Mouse (Mus musculus): ENCODE results near the gene 0610040J01Rik. TPM values are rescaled to one million over a fixed set of nuclear protein-coding genes. Genes with fewer than 3 reads are reported as not detected.
"Not testable (repeated sequence)": the region's sequence is repeated elsewhere in the genome, so short reads cannot be mapped to it uniquely, and the experiment has no call there.

The 0610040J01Rik gene
- polyA plus RNA-seq, 1 experiment from 2014 or later = 53.4 TPM

DNA sequence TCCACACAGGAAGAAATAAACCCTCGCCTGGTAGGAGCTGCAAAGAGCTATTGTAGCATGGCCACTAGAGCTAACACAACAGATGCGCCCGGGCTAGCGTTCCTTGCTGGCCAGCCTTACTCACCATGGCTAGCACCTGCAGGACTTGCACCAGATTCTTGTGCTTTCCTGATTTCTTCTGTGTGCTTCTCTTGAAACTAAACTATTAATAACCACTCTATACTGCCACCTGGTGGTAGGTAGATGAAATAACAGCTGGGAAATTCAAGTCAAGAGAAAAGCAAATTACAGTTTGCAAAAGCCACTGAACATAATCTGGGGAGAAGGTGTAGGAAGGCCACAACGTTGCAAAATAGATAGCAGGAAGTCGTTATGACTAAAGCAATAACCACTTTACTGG lies 74.5 kb downstream of the 0610040J01Rik start:
- 30% methylated on average over 6 of the region's 6 CpGs for WGBS
- DNase-seq (ENCODE audit: low spot score) (peak; percentile 82), ATAC-seq (replicated peaks; ENCODE audit: low FRiP score, low read depth) (peak; percentile 41; the same call in 1 of the 2 replicates)
- no peaks in the 10 kb centered on the region for H3K9me3 ChIP-seq (replicated peaks; ENCODE audit: low read length)
- no peak overlapping the region for H3K4me3 ChIP-seq (replicated peaks; ENCODE audit: low read depth, low read length)
- peak; percentile 83 for TF ChIP-seq CTCF (IDR thresholded peaks at IDR 0.05; ENCODE audit: low read depth)
- no peak overlapping the region for H3K4me2 ChIP-seq (ENCODE audit: low read length)
- no peaks in the 10 kb centered on the region for H3K4me1 ChIP-seq (replicated peaks; ENCODE audit: insufficient read depth, low read length)
- no peaks in the 10 kb centered on the region for H3K27me3 ChIP-seq (ENCODE audit: insufficient read depth, low read length)
- H3K9ac ChIP-seq (ENCODE audit: low read depth, low read length) = no peak overlapping the region
- no peak overlapping the region for H3K27ac ChIP-seq
- H3K36me3 ChIP-seq (ENCODE audit: insufficient read depth, low read length) = no peaks in the 10 kb centered on the region

DNA sequence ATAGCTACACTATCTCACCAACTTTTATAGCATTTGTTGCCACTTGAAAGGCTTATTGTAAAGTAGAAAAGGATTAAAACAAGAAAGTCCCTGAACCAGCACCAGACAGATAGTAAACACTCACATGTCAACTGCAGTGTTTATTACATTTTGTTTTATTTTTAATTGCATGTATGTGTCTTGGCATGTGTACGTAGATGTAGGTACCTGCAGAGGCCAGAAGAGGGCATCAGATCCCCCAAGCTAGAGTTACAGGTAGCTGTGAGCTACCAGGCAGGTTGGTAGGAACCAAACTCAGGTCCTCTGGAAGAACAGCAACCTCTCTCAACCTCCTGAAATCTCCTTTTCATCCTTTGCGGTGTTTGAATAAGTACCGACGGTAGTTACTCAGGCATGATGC lies 74.9 kb downstream of the 0610040J01Rik start:
- DNase-seq (ENCODE audit: low spot score) = no peak
- 98% methylated on average over 4 of the region's 4 CpGs for WGBS
- ATAC-seq (replicated peaks; ENCODE audit: low FRiP score, low read depth) = no peak

DNA sequence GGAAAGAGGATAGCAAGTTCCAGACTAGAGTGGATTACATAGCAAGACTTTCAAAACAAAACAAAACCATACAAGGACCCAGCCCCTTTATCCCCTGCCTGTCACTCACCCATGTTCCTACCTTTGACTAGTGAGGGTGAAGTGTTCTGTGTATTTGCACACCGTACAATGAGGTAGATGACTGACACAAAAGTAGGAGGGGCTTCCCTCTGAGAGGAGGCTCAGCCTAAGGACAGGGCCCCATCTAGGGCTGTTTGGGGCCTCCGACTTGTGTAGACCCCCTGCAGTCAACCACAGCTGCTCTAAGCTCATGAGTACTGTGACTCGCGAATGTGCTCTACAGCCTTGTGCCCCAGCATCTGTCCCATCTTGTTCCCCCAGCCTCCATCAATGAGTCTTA lies 79.1 kb downstream of the 0610040J01Rik start:
- no peaks in the 10 kb centered on the region for H3K9me3 ChIP-seq (replicated peaks; ENCODE audit: low read length)
- no peak overlapping the region for H3K27ac ChIP-seq
- H3K9ac ChIP-seq (ENCODE audit: low read depth, low read length) = no peak overlapping the region
- H3K36me3 ChIP-seq (ENCODE audit: insufficient read depth, low read length) = no peaks in the 10 kb centered on the region
- TF ChIP-seq CTCF (IDR thresholded peaks at IDR 0.05; ENCODE audit: low read depth) = no peak
- 90% methylated on average over 4 of the region's 4 CpGs for WGBS
- no peaks in the 10 kb centered on the region for H3K27me3 ChIP-seq (ENCODE audit: insufficient read depth, low read length)
- H3K4me2 ChIP-seq (ENCODE audit: low read length) = no peak overlapping the region
- DNase-seq (ENCODE audit: low spot score) (no peak), ATAC-seq (replicated peaks; ENCODE audit: low FRiP score, low read depth) (no peak)
- no peaks in the 10 kb centered on the region for H3K4me1 ChIP-seq (replicated peaks; ENCODE audit: insufficient read depth, low read length)
- no peak overlapping the region for H3K4me3 ChIP-seq (replicated peaks; ENCODE audit: low read depth, low read length)

More for the DNA sequence above, 74.9 kb downstream of the 0610040J01Rik start:
- Histone ChIP-seq H3K27me3 (ENCODE audit: insufficient read depth, low read length) (no peaks in the 10 kb centered on the region), H3K4me1 (replicated peaks; ENCODE audit: insufficient read depth, low read length) (no peaks in the 10 kb centered on the region), H3K4me2 (ENCODE audit: low read length) (no peak overlapping the region), H3K4me3 (replicated peaks; ENCODE audit: low read depth, low read length) (no peak overlapping the region), H3K27ac (no peak overlapping the region), H3K9me3 (replicated peaks; ENCODE audit: low read length) (no peaks in the 10 kb centered on the region), H3K9ac (ENCODE audit: low read depth, low read length) (no peak overlapping the region), H3K36me3 (ENCODE audit: insufficient read depth, low read length) (no peaks in the 10 kb centered on the region)
- TF ChIP-seq CTCF (IDR thresholded peaks at IDR 0.05; ENCODE audit: low read depth) = no peak

DNA sequence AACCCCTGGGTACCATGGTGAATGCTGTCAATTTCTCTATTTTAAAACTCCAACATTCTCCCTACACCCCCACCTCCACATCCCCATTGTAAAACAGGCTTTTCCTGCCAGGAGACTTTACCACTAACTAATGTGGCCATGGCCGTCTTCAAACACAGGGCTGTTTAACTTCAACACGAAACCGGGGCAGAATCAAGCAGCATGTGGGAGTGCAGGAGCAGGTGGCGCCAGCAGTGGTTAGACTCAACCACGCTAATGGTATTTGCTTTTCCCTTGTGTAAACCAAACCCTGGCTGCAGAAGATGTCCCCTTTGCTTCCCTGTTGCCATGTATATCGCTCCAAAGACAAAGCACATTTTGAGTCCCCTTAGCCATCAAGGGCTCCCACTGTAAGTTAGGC lies 79.7 kb downstream of the 0610040J01Rik start:
- Histone ChIP-seq H3K36me3 (ENCODE audit: insufficient read depth, low read length) (no peaks in the 10 kb centered on the region), H3K4me1 (replicated peaks; ENCODE audit: insufficient read depth, low read length) (no peaks in the 10 kb centered on the region), H3K27ac (no peak overlapping the region), H3K9ac (ENCODE audit: low read depth, low read length) (no peak overlapping the region), H3K4me2 (ENCODE audit: low read length) (no peak overlapping the region), H3K4me3 (replicated peaks; ENCODE audit: low read depth, low read length) (no peak overlapping the region), H3K27me3 (ENCODE audit: insufficient read depth, low read length) (no peaks in the 10 kb centered on the region), H3K9me3 (replicated peaks; ENCODE audit: low read length) (no peaks in the 10 kb centered on the region)
- DNase-seq (ENCODE audit: low spot score) = no peak
- TF ChIP-seq CTCF (IDR thresholded peaks at IDR 0.05; ENCODE audit: low read depth) = no peak
- 63% methylated on average over 6 of the region's 6 CpGs for WGBS
- ATAC-seq (replicated peaks; ENCODE audit: low FRiP score, low read depth) = no peak

DNA sequence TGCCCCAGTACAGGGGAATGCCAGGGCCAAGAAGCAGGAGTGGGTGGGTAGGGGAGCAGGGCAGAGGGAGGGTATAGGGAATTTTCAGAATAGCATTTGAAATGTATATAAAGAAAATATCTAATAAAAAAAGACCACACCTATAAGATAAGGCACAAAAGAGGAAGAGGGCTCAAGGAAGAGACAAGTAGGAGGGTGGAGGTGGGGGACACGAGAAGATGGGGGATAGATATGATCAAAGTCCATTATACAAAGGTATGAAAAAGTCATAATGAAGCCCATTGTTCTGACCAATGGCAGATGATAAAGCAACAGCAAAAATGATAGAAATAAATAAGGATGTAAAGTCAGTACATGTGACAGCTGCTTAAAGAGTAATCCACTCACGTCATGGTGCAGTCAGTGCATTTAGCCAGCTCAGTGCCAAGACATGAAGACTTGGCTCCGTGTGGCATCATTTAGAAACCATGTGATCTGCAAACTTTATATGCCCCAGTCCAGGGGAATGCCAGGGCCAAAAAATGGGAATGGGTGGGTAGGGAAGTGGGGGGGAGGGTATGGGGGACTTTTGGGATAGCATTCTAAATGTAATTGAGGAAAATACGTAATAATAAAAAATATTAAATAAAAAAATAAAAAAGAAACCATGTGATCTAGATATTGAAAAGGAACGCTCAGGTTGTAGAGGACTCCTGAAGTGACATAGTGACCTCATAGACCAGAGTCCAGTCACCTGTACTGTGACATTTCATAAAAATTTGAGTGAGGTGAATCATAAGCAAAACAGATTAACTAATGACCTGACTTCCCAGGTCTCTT lies 85.0 kb downstream of the 0610040J01Rik start:
- H3K27me3 ChIP-seq (ENCODE audit: insufficient read depth, low read length); H3K27ac ChIP-seq; H3K9me3 ChIP-seq (replicated peaks; ENCODE audit: low read length); H3K9ac ChIP-seq (ENCODE audit: low read depth, low read length); H3K4me1 ChIP-seq (replicated peaks; ENCODE audit: insufficient read depth, low read length); H3K4me2 ChIP-seq (ENCODE audit: low read length); H3K4me3 ChIP-seq (replicated peaks; ENCODE audit: low read depth, low read length); DNase-seq (ENCODE audit: low spot score); ATAC-seq (replicated peaks; ENCODE audit: low FRiP score, low read depth); H3K36me3 ChIP-seq (ENCODE audit: insufficient read depth, low read length): not testable (repeated sequence)
- WGBS = 91% methylated on average over 5 of the region's 5 CpGs

DNA sequence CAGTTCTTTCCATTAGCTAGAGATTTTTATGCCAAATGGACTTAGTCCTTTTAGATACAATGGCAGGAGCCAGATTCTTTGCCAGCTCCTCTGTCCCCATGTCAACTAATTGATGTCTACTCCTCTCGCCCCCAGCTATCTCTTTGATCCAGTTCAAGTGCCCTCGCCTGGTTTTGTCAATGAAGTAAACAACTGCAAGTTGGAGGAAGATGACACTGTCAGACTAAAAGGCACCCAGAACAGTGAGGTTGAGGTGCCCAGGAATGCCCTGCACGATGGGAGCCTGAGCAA lies 85.6 kb downstream of the 0610040J01Rik start:
- no peak overlapping the region for H3K27ac ChIP-seq
- no peaks in the 10 kb centered on the region for H3K9me3 ChIP-seq (replicated peaks; ENCODE audit: low read length)
- no peak overlapping the region for H3K9ac ChIP-seq (ENCODE audit: low read depth, low read length)
- no peak for DNase-seq (ENCODE audit: low spot score)
- no peak for TF ChIP-seq CTCF (IDR thresholded peaks at IDR 0.05; ENCODE audit: low read depth)
- H3K4me2 ChIP-seq (ENCODE audit: low read length) = no peak overlapping the region
- no peaks in the 10 kb centered on the region for H3K4me1 ChIP-seq (replicated peaks; ENCODE audit: insufficient read depth, low read length)
- H3K27me3 ChIP-seq (ENCODE audit: insufficient read depth, low read length) = no peaks in the 10 kb centered on the region
- ATAC-seq (replicated peaks; ENCODE audit: low FRiP score, low read depth) = no peak
- no peak overlapping the region for H3K4me3 ChIP-seq (replicated peaks; ENCODE audit: low read depth, low read length)
- WGBS = 85% methylated on average over 3 of the region's 3 CpGs
- H3K36me3 ChIP-seq (ENCODE audit: insufficient read depth, low read length) = no peaks in the 10 kb centered on the region

DNA sequence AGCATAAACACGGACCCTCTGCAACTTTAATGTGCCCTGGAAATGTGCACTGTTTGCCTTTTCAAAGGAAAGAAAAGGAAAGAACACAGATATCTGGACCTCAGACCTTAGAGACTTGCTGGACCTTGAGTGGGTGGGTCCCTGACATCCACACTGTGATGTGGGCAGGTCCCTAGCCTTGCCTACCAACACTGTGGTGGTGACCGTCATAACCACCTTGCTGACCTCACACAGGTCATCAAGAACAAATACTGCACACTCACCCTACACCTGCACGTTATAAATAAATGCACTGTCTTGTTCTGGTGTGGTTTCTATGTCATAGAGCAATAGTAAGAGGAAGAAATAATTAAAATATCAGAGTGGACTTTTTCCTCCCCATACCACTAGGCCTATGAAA lies 91.2 kb downstream of the 0610040J01Rik start:
- Histone ChIP-seq H3K4me2 (ENCODE audit: low read length) (no peak overlapping the region), H3K9ac (ENCODE audit: low read depth, low read length) (no peak overlapping the region), H3K27me3 (ENCODE audit: insufficient read depth, low read length) (no peaks in the 10 kb centered on the region), H3K4me1 (replicated peaks; ENCODE audit: insufficient read depth, low read length) (no peaks in the 10 kb centered on the region), H3K36me3 (ENCODE audit: insufficient read depth, low read length) (no peaks in the 10 kb centered on the region), H3K4me3 (replicated peaks; ENCODE audit: low read depth, low read length) (no peak overlapping the region), H3K9me3 (replicated peaks; ENCODE audit: low read length) (no peaks in the 10 kb centered on the region), H3K27ac (no peak overlapping the region; the same call in 1 of the 2 replicates)
- ATAC-seq (replicated peaks; ENCODE audit: low FRiP score, low read depth) (no peak), DNase-seq (ENCODE audit: low spot score) (no peak)
- TF ChIP-seq CTCF (IDR thresholded peaks at IDR 0.05; ENCODE audit: low read depth) = no peak
- 67% methylated on average over 3 of the region's 3 CpGs for WGBS

Measured in kidney, postnatal 0 days (tissue).